Mouse (Mus musculus) heart, adult 11 months (tissue): ENCODE results near the gene Synrg.

Source experiments
- DNase-seq: peaks from one replicate; pipeline ENCODE4 v3.0.0; 2022

Gene Synrg

DNA sequence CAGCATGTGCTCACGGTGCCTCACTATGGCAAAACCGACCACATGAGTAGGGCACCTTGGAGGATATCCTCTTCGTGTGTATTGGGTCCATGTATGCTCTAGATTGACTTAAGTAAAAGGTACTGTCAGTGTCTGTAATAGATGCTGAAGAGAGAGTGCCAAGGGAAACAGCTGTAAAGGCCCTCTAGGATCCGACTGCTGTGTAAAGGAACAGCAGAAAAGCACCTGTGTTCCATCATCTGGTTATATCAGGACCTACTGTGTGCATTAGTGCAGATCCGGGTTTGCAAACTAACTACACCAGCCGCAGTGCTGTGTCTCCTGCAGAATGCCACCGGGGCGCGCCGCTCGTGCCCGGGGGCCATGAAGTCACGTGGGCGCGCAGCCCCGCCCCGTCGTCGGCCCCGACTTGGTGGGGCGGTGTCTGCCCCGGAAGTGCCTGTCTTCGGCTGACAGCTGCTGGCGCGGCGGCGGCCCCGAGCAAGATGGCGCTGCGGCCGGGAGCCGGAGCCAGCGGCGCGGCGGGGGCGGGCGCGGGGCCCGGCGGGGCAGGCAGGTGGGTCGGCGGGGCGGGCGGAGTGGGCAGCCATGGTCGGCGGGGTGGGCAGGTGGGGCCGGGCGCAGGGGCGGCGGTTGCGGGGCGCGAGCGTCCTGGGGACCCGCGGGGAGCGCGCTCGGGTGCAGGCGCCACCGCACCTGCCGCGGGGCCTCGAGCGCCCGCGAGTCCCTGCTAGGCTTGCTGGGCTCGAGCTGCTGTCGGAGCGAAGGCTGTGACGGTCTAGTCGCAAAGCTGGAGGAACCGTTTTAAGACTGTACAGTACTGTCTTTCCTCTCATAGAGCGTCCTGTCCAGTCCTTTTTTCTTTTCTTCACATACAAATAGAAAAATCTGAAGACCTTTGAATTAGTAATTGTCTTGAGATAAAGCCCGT is at the start of gene Synrg:
Gene Synrg (plus strand): TSS at position 438 of the 931 bp plus-strand sequence.
- peak; percentile 99 for DNase-seq

DNA sequence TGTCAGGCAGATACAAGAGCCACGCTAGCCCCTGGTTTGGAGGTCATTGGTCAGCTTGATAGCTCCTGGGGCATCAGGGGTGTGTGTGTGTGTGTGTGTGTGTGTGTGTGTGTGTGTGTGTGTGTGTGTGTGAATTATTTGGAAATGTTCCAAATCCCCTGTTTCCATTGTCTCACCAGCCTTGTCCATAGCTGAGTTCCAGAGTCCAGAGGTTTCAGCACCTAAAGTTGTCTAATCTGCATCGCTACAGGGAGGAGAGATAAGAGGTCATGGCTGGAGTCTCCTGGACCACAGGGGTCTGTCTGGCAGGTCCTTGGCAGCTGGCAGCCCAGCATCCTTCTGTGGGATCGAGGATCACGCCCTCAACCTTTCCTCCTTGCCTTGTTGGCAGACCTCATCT is 49.7 kb upstream of the Synrg start:
- DNase-seq = no peak

DNA sequence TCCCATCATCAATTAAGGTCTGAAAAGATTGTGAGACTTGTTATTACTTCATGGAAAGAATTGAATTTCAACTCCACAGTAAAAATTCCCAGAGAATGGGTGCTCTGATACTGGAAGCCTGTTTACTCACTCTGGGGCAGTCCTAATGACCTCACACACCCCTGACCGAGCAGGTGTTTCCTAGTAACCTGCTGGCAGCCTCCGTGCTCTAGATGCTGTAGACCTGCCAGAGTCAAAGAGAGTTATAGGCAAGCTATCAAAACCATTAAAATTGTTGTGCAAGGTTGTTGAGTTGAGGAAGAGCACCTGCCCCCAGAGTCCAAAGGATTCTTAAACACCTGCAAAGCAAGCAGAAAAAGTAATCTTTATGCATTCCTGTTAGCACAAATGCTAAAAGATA is 41.6 kb upstream of the Synrg start:
- DNase-seq = no peak

DNA sequence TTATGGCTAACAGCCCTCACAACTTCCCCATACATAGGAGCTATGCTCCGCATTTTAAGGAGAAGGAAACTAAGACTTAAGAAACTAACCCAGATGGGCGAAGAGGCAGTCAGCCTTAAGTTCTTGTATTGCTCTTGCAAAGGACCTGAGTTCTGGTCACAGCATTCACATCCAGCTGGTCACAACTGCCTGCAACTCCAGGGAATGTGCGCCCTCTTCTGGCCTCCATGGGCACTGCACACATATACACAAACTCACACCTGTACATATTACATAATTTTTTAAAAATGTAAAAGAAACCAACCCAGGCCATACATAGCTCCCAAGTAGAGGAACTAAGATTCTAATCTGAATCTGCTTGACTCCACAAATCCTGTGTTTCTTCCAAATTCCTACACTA is 37.1 kb upstream of the Synrg start:
- no peak for DNase-seq

DNA sequence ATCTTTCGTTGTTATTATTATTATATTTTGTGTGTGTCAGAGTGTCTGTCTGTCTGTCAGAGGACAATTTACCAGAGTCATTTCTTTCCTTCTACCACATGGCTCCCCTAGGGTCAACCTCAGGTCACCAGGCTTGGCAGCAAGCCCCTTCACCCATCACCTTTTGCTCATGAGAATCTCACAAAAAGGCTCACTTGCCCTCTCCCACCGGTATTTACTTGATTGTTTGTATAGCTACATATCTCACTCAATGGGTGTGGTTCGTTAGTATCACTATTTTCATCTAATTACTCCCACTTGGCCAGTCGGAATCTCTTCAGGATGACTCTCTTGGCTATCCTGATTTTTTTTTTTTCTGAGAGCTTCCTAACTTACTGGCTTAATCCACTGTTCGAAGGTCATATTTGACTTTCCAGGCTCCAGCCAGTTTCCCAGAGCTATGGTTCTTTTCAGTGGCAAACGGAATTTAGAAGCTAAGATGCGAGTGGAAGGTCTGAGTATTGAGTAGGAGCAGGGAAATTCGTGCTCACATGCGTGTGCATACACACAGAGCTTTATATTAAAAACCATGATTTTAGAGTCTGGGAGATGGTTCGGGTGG is 31.6 kb upstream of the Synrg start:
- peak; percentile 62 for DNase-seq

DNA sequence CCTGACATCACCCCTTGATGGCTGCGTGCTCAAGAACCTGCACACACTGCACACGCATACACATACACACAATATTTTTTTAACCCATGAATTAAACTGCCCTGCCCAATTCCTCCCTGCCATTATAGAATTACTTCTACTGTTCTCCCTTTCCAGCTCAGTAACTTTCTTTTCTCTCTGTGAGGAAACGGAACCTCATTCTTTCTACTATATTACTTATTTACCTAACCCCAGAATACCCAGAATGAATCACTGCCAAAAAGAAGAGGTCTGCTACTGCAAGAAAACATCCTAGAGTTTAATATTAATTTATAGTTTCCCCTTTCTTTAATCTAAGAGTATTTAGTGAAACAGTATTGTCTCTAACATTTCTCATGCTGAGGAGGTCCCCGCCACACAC is 30.9 kb upstream of the Synrg start:
- no peak for DNase-seq

DNA sequence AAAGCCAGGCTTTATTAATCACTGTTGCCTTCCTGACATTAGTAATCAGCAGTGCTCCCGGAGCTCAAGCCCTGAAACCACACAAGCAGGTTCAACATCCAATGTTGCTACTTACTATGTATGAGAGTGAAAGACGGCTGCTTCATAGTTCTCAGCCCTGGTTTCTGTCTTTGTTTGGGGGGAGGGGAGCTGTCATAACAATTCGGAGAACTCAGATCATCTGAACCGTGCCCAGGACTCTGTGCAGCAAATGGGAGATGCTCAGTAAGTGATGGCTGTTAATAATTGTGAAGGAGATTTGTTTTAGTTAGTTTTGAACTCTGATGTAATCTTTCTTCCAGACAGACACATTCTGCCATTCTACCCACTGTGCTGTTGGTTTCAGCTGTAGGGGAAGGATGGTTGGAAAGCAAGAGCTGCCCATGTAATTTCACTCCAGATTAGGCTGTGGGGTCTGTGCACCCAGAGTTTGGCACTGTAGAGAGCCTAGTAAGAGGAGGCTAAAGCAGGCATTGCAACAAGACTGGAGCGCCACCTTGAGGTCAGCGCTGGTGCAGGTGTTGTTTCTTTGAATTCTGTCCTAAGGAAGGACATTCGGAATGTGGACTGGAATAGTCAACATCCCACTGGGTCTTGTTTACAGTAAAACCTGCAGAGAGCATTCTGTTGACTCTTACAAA is 28.1 kb upstream of the Synrg start:
- peak; percentile 87 for DNase-seq

DNA sequence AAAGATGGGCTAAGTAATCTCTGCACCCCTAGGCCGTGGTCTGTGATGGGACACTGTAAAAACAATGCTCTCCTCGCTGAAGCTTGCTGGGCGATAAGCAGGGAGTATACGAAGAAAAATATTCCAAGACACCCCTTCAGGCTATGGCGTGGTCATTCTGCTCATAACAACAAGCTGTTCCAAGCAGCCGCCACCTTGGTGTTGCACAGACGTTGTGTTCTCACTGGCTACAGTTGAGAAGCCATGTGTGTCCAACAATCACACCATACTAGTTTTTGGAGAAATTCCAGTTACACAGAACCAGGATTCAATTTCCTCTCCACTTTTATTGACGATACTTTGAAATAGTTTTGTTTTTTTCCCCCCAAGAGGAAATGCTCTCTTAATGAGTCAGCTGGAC is 25.7 kb upstream of the Synrg start:
- DNase-seq = no peak

DNA sequence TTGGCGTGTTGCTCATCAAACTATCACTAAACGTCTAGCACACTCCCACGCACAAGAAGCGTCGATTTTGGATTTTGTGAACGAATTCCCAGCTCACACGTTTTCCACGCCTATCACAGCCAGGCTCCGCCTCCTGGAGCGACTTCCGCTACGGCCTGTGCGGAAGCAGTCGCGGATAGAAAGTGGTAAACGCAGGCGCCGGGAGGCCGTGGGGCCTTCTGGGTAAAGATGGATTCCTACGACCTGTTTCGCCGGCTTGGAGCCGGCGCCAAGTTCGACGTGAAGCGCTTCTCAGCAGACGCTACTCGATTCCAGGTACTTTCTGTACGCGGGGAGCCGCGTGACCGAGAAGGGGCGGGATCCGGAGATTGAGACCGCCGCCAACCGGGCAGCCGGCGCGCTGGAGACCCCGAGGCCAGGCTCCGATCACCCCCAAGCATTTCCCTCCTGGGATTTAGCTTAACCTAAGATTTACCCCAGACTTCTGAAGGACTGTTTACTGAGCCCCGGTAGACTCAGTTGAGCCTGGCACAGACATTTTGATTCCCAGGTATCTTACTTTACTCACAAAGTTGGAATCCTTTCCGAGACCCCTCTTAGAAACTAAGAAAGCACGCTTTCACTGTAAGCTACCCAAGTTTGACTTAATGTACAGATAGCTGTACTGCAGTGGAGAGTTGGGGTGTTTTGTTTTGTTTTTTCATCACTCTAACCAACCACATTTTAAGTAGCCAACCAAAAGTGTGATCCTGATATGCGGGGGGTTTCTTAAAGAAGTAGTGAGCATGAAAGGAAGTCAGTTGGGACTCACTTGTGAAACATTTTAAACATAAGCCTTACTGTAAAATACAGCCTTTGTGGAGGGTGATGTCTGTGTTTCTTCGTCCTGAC is 22.0 kb upstream of the Synrg start, which contains the start of gene Ddx52:
Gene Ddx52 (plus strand): TSS at position 113 of the 891 bp plus-strand sequence.
- DNase-seq = peak; percentile 99

DNA sequence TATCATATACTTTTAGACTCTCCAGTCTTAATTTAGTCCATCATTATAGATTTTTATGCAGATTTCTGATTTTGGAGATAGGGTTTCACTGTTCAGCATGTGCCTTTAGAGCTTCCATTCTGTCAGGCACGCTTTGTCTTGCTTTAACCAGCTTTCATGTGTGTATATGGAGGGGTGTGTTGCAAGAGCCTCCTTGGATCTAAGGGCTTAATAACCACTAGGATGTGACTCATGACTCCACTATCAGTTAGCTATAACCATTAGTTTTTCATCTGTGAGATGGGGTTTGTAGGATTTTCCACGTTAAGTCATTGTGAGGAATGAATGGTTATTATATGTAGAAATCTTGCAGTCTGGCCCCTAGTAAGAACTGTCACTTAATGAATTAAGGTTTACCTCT is 7.4 kb upstream of the Synrg start:
- DNase-seq = no peak

DNA sequence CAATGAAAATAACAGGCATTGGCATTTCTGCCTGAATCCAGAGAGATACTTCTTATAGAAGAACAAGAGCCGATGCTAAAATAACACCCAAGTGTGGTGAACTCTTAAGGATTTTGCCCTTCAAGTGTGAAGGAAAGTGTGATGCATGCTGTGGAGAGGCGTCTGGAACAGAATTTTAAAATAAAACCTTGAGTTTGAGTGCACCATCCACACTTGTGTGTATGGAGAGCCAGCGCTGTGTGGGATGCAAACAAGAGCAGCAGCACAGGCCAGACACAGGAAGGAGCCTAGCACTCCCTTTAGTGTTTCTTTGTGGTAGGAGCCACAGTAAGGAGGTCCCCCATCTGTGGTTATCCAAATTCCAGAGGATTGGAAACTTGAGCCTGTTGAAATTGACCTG is 2.2 kb upstream of the Synrg start:
- DNase-seq = no peak

DNA sequence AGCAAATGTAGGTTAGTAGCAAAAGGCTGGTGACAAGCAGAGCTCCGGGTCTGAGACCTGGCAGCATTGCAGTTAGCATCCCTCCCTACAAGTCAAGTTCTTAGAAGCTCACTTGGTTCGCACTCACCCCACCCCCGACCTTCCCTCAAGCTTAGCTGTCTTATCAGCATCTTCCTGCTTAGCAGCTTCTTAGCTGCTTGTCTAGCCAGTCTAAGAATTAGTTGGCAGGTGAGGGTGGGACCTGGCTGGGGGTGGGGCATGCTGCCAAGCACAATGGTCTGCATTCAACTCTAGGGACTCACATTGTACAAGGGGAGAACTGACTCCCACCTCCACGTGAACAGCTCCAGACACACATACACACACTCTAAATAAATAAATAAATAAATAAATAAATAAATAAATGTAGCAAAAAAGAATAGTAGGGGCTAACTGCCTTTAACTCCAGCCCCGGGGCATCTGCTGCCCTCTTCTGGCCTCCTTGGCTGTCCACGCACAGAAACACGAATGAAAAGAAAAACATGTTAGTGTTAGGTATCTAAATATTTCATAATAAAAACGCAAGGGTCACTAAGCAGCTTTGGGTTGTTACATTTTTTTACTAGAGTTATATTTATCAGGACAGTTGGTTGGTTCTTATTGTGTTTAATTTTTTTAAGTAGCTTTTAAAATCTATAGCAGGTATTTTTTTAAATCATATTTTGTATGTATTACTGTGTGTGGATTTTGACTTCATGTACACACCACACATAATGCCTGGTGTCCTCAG is 3.4 kb downstream of the Synrg start:
- DNase-seq = no peak

DNA sequence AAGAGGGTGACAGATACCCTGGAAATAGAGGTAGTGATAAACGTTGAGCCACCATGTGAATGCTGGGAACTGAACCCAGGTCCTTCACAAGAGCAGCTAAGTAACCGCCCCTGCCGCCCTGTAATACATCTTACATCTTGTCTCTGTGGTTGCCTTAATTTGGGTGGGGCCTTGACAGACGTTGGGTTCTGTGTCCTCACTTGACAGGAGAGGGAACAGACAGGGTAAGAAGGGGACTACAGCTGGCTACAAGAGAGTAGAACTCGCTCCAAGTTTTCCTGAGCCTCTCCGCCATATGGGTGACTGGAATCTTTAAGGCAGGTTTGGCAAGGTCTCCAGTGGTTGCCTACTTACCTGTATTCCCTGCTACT is 4.0 kb downstream of the Synrg start:
- DNase-seq = no peak

DNA sequence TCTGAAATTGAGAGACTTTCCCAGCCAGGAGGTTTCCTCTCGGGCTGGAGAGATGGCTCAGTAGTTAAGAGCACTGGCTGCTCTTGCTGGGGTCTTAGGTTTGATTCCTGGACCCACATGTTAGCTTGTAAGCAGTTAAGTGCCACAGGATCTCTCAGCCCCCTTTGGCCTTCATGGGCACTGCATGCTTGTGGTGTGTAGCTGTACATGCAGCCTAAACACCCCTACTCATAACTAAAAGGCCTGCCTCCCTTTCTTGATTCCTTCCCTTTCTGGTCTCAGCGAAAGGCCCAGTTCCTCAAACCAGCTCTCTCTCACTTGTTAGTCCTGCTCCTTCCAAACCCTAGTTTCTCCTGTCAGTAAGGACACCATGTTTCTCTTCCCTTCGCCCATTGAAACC is 4.8 kb downstream of the Synrg start:
- peak; percentile 87 for DNase-seq

DNA sequence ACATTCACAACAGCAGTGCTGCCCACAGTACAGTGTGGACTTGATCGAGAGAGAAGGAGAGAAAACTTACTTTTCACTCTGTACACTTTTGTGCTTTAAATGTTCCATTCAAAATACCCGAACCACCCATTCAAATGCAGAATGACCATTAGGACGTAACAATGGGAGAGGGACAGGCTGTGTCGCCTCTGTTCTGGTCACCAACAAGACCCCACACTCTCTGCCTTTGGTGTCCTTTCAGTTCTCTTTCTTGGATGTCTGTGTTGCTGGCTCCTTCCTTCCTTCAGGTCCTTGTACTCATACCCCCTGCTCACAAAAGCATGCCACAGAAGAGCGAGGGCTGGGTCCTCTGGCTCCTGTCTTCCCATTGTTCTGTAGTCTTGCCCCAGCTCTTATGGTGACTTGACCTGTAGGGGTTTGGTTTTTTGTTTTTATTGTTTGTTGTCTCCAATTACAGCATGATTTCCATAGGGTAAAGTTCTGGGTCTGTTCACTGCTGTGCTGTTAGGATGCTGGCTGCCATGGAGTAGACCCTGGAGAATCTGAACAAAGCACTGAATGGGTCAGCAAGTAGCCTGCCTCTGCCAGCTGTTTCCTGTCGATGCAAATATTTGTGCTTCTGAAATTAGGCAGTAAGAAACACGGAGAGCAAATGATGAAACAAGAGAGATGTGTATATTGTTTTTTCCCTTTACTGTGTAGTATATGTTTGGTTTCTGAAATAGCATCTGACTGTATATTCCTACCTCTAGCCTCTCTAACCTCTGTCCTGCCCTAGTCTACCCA is 10.5 kb downstream of the Synrg start:
- no peak for DNase-seq

DNA sequence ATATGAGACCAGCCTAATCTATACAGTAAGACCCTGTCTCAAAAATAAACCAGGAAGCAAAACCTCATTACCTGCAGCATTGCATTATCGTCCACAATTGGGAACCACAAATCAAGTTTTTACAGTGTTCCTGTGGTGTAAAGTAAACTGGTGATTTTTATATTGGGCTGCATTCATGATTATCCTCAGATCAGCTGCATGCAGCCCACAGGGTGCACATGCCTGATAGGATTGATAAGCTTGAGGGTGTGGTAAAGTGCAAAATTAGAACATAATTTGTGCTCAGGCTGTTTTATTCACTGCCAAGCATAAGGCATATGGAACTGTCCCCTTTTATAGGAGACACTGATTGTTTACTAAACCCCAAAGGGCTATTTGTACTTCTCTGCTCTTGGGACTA is 11.3 kb downstream of the Synrg start:
- DNase-seq = no peak

DNA sequence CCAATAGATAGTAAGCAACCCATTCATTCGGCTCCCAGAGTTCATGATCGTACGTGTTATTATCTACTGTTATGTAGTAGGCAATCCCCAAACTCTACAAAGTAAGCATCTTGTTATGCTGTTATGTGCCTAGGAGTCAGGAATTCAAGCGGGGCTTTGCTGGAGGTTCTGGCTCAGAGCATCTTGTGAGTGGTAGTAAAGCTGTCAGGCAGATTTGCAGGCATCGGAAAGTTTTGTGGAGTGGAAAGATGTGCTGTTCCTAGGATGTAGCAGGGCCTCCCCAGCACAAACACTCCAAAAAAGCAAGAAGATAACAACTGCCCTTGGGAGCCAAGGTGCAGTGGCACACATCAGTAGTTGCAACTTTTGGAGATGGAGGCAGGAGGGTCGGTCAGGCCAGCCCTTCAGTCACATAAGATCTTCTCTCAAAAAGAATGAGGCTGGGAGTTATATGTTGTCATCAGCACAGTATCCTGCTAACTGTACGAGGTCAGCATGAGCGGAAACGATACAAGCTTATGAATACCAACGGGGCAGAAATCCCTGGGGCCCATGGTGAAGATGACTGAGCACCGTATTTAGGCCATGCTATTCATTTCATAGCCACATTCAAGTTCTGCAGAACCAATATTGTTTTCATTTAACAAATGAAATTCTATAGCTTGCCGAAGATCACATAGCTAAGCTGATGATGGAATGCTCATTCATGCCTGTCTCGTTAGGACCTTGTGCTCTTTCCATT is 12.2 kb downstream of the Synrg start:
- no peak for DNase-seq

DNA sequence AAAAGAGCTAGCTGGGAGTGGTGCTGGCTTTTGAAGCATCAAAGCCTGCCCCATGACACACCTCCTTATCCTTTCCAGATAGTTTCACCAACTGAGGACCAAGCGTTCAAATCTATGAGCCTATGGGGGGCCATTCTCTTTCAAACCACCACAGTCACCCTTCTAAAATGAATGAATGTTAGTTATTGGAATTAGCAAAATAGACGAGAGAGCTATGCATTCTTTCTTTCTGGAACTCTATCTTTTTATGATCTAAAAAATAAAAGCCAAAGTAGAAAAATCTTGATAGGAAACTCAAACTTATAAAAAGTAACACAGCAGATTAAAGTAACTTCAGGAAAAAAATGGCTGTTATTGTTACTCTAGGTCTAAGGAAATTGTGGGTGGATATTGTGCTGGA is 13.6 kb downstream of the Synrg start:
- DNase-seq = no peak

DNA sequence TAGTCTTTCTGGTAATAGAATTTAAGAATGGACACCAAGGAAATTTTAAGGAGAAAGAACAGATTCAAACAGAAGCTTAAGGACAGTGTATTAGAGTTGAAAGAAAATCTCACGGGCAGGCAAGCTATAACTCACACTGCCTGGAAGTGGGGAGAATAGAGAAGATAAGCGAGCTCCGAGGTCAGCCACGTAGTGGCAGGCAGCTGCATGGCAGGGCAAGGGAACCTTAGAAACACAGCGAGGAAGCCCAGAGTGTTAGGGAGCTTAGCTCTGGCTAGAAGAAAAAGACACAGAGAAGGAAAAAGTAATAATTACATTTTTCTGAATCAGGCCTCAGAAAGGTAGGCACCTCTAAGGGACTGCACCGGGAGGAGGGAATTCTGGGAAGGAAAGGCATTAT is 15.8 kb downstream of the Synrg start:
- DNase-seq = peak; percentile 53

DNA sequence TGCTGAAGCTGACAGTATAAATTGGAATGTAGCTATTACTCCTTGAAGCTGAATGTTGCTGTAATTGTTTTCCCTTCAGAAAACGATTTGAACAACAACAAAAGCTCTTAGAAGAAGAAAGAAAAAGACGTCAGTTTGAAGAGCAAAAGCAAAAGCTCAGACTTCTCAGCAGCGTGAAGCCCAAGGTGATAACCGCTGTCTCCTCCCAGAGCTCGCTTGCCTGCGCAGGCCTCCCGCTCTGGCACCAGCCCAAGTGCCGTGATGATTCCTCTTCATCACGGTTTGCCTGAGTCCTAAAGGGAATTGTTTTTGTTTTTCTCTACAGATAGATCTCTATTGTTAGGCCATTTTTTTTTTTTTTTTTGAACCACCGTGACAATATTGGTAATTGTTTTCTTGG is 17.1 kb downstream of the Synrg start:
- peak; percentile 36 for DNase-seq
